Mouse (Mus musculus): Measurements from ENCODE around the gene Mindy4.

The Mindy4 gene

GRCm38 (mm10) chr6:55313893-55314292 is 110.7 kb downstream of the Mindy4 start:
- no peak for DNase-seq

GRCm38 (mm10) chr6:55314628-55315027 is 111.4 kb downstream of the Mindy4 start:
- no peak for DNase-seq

GRCm38 (mm10) chr6:55318597-55318996 is 115.4 kb downstream of the Mindy4 start:
- no peak for DNase-seq

GRCm38 (mm10) chr6:55319585-55320551 is 116.7 kb downstream of the Mindy4 start:
- DNase-seq: no peak

GRCm38 (mm10) chr6:55320894-55321293 is 117.7 kb downstream of the Mindy4 start:
- no peak for DNase-seq

- DNase-seq: no peak
These were observed 118.3 kb downstream of the Mindy4 start for GRCm38 (mm10) chr6:55321518-55321917.

GRCm38 (mm10) chr6:55322980-55323379 is 119.8 kb downstream of the Mindy4 start:
- no peak for DNase-seq

- DNase-seq: peak; percentile 75
These were observed 120.9 kb downstream of the Mindy4 start for GRCm38 (mm10) chr6:55323908-55324634.

- DNase-seq: no peak
These were observed 121.6 kb downstream of the Mindy4 start for GRCm38 (mm10) chr6:55324785-55325184.

- DNase-seq: no peak
These were observed 123.1 kb downstream of the Mindy4 start for GRCm38 (mm10) chr6:55326299-55326698.

GRCm38 (mm10) chr6:55327326-55327725 is 124.1 kb downstream of the Mindy4 start:
- no peak for DNase-seq

- DNase-seq: peak; percentile 76
These were observed 125.0 kb downstream of the Mindy4 start for GRCm38 (mm10) chr6:55328179-55328578.

GRCm38 (mm10) chr6:55331315-55331714 is 128.1 kb downstream of the Mindy4 start:
- no peak for DNase-seq

GRCm38 (mm10) chr6:55332100-55332772 is 129.1 kb downstream of the Mindy4 start:
- no peak for DNase-seq

- DNase-seq: no peak
These were observed 129.6 kb downstream of the Mindy4 start for GRCm38 (mm10) chr6:55332773-55333109.

- DNase-seq: peak; percentile 94
These were observed 132.9 kb downstream of the Mindy4 start, which contains the start of gene Aqp1 for GRCm38 (mm10) chr6:55335989-55336514. TSS of gene Aqp1 (plus strand) at chr6:55336432.

- no peak for DNase-seq
These were observed 134.1 kb downstream of the Mindy4 start for GRCm38 (mm10) chr6:55337242-55337641.

- DNase-seq: peak; percentile 97
These were observed 134.9 kb downstream of the Mindy4 start for GRCm38 (mm10) chr6:55338077-55338476.

- no peak for DNase-seq
These were observed 136.0 kb downstream of the Mindy4 start for GRCm38 (mm10) chr6:55338934-55339825.

- DNase-seq: no peak
These were observed 138.5 kb downstream of the Mindy4 start for GRCm38 (mm10) chr6:55341688-55342087.

- DNase-seq: no peak
These were observed 139.1 kb downstream of the Mindy4 start for GRCm38 (mm10) chr6:55342328-55342727.

- DNase-seq: no peak
These were observed 140.3 kb downstream of the Mindy4 start for GRCm38 (mm10) chr6:55343446-55343845.

All from kidney, adult 11 months (tissue).